Mouse (Mus musculus): ENCODE data around the gene Rnf207. TPM values are rescaled to one million over a fixed set of nuclear protein-coding genes. Genes with fewer than 3 reads are reported as not detected.

Gene Rnf207
- polyA plus RNA-seq, 1 experiment from 2014 or later = 1.5 TPM

DNA sequence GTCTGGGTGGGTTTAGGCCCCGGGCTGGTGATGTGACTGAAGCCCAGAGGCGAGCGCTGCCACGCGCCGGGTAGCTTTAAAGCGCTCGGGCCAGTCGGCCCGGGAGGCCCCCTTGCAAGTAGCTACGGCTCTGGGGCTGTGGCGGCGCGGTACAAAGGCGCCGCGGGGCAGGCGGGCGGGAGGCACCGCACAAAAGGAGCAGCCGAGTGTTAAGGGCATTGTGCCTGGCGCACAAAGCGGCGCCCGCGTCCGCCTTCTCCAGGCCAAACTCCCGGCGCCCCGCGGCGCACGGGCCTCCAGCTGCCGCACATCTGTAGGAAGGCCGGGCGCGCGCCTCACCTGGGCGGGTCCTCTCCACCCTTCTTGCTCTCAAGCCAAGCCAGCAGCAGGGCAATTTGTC is 28.4 kb downstream of the Rnf207 start:
- Histone ChIP-seq H3K4me3 (replicated peaks) (peak overlapping the region; percentile 30), H3K27me3 (peaks cover 88% of the 10 kb centered on the region), H3K9ac (0 out of 2 replicates have a peak overlapping the region, but pooled peaks have one; percentile 10)

DNA sequence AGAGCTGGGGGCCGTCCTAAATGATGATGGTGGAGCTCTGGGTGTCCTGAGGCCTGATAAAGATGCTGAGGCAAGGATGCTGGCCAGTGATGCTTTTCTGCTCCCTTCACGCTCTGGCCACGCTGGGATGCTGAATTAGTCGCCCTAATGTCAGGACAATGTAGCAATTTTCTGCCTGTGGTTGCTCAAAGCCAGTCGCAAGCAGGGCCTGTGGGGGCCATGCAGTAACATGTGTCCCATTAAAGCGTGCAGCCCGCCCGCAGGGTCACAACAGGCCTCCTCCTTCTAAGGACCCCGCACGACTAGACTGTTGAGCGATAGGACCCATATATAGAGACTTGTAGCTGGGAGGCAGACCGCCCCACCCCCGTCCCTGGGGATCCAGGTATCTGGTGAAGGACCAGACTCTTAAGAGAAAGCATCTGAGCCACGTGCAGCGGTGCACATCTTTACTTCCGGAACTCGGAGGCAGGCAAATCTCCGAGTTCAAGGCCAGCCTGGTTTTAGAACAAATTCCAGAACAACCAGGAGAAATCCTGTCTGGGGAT is 30.3 kb downstream of the Rnf207 start:
- no peak overlapping the region for H3K4me3 ChIP-seq (replicated peaks)
- no peak overlapping the region for H3K27ac ChIP-seq
- H3K27me3 ChIP-seq = peaks cover 94% of the 10 kb centered on the region
- no peaks in the 10 kb centered on the region for H3K36me3 ChIP-seq
- no peak for ATAC-seq (replicated peaks; ENCODE audit: low FRiP score)
- peaks cover 41% of the 10 kb centered on the region for H3K4me1 ChIP-seq
- no peaks in the 10 kb centered on the region for H3K9me3 ChIP-seq (replicated peaks)
- 47% methylated on average over 18 of the region's 18 CpGs for WGBS
- H3K4me2 ChIP-seq = no peak overlapping the region
- no peak overlapping the region for H3K9ac ChIP-seq

More for the DNA sequence above, 28.4 kb downstream of the Rnf207 start:
- no peak overlapping the region for H3K27ac ChIP-seq
- H3K9me3 ChIP-seq (replicated peaks) = no peaks in the 10 kb centered on the region
- H3K4me2 ChIP-seq = peak overlapping the region; percentile 56
- no peak for ATAC-seq (replicated peaks; ENCODE audit: low FRiP score)
- no peaks in the 10 kb centered on the region for H3K36me3 ChIP-seq
- peaks cover 46% of the 10 kb centered on the region for H3K4me1 ChIP-seq
- WGBS = 3% methylated on average over 39 of the region's 39 CpGs

DNA sequence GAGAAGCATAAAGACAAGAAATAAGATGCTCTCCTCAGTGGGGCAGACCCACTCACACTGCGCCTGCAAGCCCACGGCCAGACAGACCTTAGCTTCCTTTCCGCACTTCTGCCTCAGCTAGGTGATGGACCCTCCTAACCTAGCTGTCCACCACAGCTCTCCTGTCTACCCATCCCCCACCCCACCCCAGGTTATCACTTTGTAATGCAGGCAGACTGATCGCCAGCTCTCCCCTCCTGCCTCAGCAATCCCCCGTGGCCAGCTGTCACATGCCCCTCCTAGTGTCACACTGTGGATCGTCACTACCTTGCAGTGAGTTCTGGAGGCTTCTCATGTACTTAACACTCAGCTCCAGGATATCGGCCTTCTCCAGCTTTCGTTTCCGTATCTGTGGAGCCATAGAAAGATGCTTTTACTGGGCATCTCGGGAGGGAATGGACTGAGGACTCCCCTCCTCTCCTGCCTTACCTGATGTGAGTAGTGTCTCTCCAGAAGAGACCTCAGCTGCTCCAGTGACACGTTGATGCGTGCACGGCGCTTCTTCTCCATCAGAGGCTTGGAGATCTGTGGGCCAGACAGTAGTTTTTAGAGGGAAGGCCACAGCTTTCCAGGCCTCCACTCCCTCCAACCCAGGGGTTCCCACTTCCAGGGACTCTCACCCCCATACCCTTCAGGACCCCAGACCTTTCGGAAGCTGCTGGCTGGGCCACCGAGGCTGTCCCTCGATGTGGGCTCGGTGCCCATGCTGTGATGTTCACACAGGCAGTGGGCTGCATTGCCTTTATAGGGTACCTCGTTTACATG is 31.3 kb downstream of the Rnf207 start:
- H3K36me3 ChIP-seq = no peaks in the 10 kb centered on the region
- H3K4me1 ChIP-seq = peaks cover 42% of the 10 kb centered on the region
- no peak overlapping the region for H3K4me3 ChIP-seq (replicated peaks)
- WGBS = 8% methylated on average over 19 of the region's 19 CpGs
- H3K27me3 ChIP-seq = peaks cover 94% of the 10 kb centered on the region
- ATAC-seq (replicated peaks; ENCODE audit: low FRiP score) = no peak
- no peaks in the 10 kb centered on the region for H3K9me3 ChIP-seq (replicated peaks)
- H3K9ac ChIP-seq = no peak overlapping the region
- H3K27ac ChIP-seq = no peak overlapping the region
- H3K4me2 ChIP-seq = no peak overlapping the region

DNA sequence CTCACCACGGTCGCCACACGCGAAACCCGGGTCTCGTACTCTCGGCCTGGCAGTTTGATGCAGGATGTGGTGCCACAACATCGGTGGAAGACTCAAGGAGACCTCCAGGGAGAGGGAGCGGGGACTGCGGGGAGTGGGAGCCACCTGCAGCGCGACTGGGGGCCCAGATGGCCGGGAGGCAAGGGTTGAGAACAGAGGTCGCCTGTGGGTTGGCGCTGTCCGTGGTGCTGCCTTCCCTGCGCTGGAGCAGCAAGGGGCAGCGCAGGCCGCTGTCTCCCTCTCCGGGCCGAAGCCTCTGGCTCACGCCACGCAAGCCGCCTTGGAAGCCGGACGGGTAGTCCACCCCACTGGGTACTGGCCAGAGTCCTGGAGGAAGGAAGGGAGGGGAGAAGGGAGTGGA is 31.9 kb downstream of the Rnf207 start:
- H3K4me3 ChIP-seq (replicated peaks) = 0 out of 2 replicates have a peak overlapping the region, but pooled peaks have one; percentile 17
- ATAC-seq (replicated peaks; ENCODE audit: low FRiP score) = no peak
- H3K27ac ChIP-seq = no peak overlapping the region

DNA sequence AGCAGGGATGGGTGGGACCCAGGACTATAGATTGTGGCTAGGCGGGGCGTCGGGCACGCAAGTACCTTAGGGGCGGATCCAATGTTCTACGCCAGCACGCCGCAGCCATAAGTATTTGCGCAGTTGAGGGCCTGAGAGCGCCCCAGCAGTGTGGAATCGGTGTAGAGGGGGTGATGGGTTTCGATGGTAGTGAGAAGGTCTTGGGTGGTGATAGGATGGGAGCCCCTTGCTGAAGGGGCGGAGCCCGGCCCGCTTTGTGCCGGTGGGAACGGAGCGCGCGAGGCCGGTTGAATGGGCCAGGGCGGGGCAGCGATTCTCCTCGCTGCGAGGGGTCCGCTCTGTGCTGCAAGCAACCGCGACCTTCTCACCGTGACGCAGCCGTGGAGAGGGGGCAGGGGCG is 32.6 kb downstream of the Rnf207 start:
- ATAC-seq (replicated peaks; ENCODE audit: low FRiP score) = no peak

More for the DNA sequence above, 31.9 kb downstream of the Rnf207 start:
- Histone ChIP-seq H3K9ac (no peak overlapping the region), H3K36me3 (no peaks in the 10 kb centered on the region), H3K4me1 (peaks cover 38% of the 10 kb centered on the region), H3K27me3 (peaks cover 94% of the 10 kb centered on the region), H3K9me3 (replicated peaks) (no peaks in the 10 kb centered on the region), H3K4me2 (no peak overlapping the region)
- 3% methylated on average over 26 of the region's 26 CpGs for WGBS

DNA sequence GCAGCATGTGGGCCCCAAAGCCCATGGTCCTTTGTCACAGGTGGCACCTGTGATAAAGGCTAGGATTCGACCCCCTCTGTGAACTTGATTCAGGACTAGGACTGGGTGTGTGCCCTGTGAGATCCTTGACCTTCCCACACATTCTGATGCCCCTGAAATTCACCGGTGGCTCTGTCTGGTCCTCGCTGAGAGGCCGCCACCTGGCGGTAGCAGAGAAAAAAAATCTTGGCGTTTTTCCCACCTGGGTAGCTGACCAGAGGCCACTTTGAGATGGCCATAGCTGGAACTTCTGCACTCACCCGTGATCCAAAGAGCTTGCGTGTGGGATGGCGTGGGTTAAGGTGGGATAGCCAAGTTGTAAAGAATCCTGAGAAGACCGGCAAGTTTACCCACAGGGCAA is 33.3 kb downstream of the Rnf207 start:
- H3K36me3 ChIP-seq = peaks cover 4% of the 10 kb centered on the region; the same call in 1 of the 2 replicates
- whole genome bisulfite sequencing = 6% methylated on average over 10 of the region's 10 CpGs
- H3K9ac ChIP-seq = no peak overlapping the region
- H3K9me3 ChIP-seq (replicated peaks) = no peaks in the 10 kb centered on the region
- H3K4me1 ChIP-seq = peaks cover 33% of the 10 kb centered on the region
- H3K4me2 ChIP-seq = no peak overlapping the region
- no peak overlapping the region for H3K4me3 ChIP-seq (replicated peaks)
- no peak for ATAC-seq (replicated peaks; ENCODE audit: low FRiP score)
- no peak overlapping the region for H3K27ac ChIP-seq
- peaks cover 94% of the 10 kb centered on the region for H3K27me3 ChIP-seq

More for the DNA sequence above, 32.6 kb downstream of the Rnf207 start:
- H3K27ac ChIP-seq = no peak overlapping the region
- no peak overlapping the region for H3K9ac ChIP-seq
- no peaks in the 10 kb centered on the region for H3K9me3 ChIP-seq (replicated peaks)
- peak overlapping the region; percentile 46 for H3K4me2 ChIP-seq
- peak overlapping the region; percentile 17; the same call in 1 of the 2 replicates for H3K4me3 ChIP-seq (replicated peaks)
- no peaks in the 10 kb centered on the region for H3K36me3 ChIP-seq
- WGBS = 2% methylated on average over 32 of the region's 32 CpGs
- H3K4me1 ChIP-seq = peaks cover 38% of the 10 kb centered on the region
- peaks cover 94% of the 10 kb centered on the region for H3K27me3 ChIP-seq

DNA sequence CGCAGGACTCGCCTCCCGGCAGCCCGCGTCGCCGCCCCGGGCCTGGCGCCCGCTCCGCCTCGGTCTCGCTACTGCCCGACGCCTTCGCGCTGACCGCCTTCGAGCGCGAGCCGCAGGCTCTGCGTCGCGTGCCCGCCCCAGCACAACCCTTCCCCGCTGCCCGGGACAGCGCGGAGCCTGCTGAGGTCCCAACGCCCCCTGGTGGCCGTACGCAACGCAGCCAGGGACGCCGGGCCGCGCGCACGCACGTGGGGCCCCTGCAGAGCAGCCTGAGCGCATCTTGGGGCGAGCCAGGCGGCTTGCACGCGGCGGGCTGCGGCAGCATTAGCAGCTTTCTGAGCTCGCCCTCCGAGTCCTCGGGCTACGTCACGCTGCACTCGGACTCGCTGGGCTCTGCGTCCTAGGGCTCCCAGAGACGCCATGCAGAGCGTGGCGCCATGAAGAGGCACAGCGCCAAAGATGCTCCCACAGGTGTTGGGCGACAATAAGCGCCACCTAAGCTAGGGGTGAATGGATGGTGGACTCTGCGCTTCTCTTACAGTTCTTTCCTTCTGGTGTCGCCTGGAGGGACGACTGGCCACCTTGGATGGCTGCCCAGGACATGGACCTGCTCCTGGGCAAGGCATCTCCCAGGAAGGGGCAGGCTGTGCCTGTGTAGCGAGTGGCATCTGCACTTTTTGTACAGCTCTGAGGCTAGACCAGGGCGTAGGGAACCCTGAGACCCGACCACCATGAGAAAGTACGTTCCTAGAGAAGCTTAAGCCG is 35.4 kb downstream of the Rnf207 start:
- 6% methylated on average over 67 of the region's 70 CpGs for WGBS
- Histone ChIP-seq H3K9me3 (replicated peaks) (no peaks in the 10 kb centered on the region), H3K4me3 (replicated peaks) (peak overlapping the region; percentile 41), H3K4me1 (peaks cover 27% of the 10 kb centered on the region), H3K36me3 (peaks cover 13% of the 10 kb centered on the region; the same call in 1 of the 2 replicates), H3K27me3 (peaks cover 90% of the 10 kb centered on the region), H3K27ac (no peak overlapping the region), H3K4me2 (peak overlapping the region; percentile 70), H3K9ac (peak overlapping the region; percentile 21; the same call in 1 of the 2 replicates)
- ATAC-seq (replicated peaks; ENCODE audit: low FRiP score) = peak; percentile 73

DNA sequence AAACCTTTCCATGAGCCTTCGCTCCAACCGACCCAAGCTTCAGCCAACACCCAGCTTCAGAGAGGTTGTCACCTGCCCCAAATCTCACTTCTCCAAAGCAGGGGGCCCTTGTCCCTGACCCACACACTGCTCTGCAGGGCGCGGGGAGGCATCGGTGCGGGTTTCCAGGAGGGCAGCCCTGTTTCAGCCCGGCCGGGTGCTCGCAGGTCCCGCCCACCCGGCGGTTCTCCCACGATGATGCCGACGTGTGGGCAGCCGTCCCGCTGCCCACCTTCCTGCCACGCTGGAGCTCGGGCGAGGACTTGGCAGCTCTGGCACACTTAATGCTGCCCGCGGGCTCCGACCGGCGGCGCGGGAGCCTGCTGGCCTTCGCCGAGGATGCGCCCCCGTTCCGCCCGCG is 36.1 kb downstream of the Rnf207 start:
- H3K9ac ChIP-seq = 0 out of 2 replicates have a peak overlapping the region, but pooled peaks have one; percentile 21
- ATAC-seq (replicated peaks; ENCODE audit: low FRiP score) = no peak

DNA sequence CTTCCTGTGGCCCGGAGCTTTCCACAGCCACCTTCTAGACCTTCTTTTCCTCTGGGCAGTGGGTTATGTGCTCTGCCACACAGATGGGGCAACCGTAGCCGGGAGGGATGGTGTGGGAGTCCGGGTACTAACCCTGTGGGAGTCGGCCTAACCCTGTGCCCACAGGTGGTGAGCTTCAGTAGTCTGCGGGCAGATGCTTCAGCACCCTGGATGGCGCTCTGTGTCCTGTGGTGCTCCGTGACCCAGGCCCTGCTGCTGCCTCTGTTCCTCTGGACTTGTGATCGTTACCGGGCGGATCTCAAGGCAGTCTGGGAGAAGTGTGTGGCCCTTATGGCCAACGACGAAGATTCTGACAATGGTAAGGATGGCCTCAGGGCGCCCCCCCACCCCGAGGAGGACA is 37.2 kb downstream of the Rnf207 start:
- WGBS = 54% methylated on average over 15 of the region's 15 CpGs
- Histone ChIP-seq H3K9me3 (replicated peaks) (no peaks in the 10 kb centered on the region), H3K4me2 (no peak overlapping the region), H3K4me3 (replicated peaks) (no peak overlapping the region), H3K4me1 (peaks cover 25% of the 10 kb centered on the region), H3K27ac (no peak overlapping the region), H3K9ac (no peak overlapping the region), H3K27me3 (peaks cover 75% of the 10 kb centered on the region), H3K36me3 (peaks cover 13% of the 10 kb centered on the region; the same call in 1 of the 2 replicates)
- ATAC-seq (replicated peaks; ENCODE audit: low FRiP score) = no peak

More for the DNA sequence above, 36.1 kb downstream of the Rnf207 start:
- H3K36me3 ChIP-seq = peaks cover 13% of the 10 kb centered on the region; the same call in 1 of the 2 replicates
- no peaks in the 10 kb centered on the region for H3K9me3 ChIP-seq (replicated peaks)
- peak overlapping the region; percentile 41 for H3K4me3 ChIP-seq (replicated peaks)
- WGBS = 14% methylated on average over 33 of the region's 34 CpGs
- peak overlapping the region; percentile 70 for H3K4me2 ChIP-seq
- H3K27me3 ChIP-seq = peaks cover 84% of the 10 kb centered on the region
- H3K27ac ChIP-seq = no peak overlapping the region
- peaks cover 27% of the 10 kb centered on the region for H3K4me1 ChIP-seq

DNA sequence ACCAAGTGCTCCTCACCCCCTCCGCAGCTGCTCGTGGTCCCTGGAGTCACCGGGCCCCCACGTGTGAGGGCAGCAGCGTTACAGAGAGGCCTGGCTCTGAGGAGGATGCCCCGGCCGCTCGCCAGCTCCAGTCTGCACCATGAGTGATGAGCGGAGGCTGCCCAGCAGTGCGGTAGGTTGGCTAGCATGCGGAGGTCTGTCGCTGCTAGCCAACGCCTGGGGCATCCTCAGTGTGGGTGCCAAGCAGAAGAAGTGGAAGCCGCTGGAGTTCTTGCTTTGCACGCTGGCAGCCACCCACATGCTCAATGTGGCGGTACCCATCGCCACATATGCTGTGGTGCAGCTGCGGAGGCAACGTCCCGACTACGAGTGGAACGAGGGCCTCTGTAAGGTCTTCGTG is 39.8 kb downstream of the Rnf207 start:
- no peak overlapping the region for H3K9ac ChIP-seq
- no peak overlapping the region for H3K4me3 ChIP-seq (replicated peaks)
- WGBS = 86% methylated on average over 23 of the region's 23 CpGs
- no peak for ATAC-seq (replicated peaks; ENCODE audit: low FRiP score)
- peaks cover 13% of the 10 kb centered on the region; the same call in 1 of the 2 replicates for H3K36me3 ChIP-seq
- H3K27ac ChIP-seq = no peak overlapping the region
- no peaks in the 10 kb centered on the region for H3K9me3 ChIP-seq (replicated peaks)
- H3K27me3 ChIP-seq = peaks cover 63% of the 10 kb centered on the region
- H3K4me1 ChIP-seq = peaks cover 38% of the 10 kb centered on the region
- H3K4me2 ChIP-seq = no peak overlapping the region

DNA sequence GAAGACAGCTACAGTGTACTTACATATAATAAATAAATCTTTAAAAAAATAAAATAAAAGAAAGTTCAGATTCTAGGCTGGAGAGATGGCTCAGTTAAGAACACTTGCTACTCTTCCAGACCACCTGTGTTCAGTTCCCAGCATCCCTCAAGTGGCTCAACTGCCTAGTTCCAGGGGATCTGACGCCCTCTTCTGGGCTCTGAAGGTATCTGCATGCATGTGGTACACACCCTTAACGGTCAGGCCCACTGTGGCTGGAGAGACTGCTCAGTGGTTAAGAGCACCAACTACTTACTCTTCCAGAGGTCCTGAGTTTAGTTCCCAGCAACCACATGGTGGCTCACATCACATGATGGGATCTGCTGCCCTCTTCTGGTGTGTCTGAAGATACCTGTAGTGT is 40.9 kb downstream of the Rnf207 start:
- Histone ChIP-seq H3K4me2 (no peak overlapping the region), H3K27ac (no peak overlapping the region), H3K9me3 (replicated peaks) (no peaks in the 10 kb centered on the region), H3K9ac (no peak overlapping the region), H3K27me3 (peaks cover 52% of the 10 kb centered on the region), H3K4me3 (replicated peaks) (no peak overlapping the region), H3K4me1 (peaks cover 41% of the 10 kb centered on the region), H3K36me3 (peaks cover 13% of the 10 kb centered on the region; the same call in 1 of the 2 replicates)
- ATAC-seq (replicated peaks; ENCODE audit: low FRiP score) = no peak
- 72% methylated on average over 2 of the region's 2 CpGs for WGBS
